Mouse (Mus musculus): Measurements from ENCODE around the gene Sema4a.

Sema4a gene

DNA sequence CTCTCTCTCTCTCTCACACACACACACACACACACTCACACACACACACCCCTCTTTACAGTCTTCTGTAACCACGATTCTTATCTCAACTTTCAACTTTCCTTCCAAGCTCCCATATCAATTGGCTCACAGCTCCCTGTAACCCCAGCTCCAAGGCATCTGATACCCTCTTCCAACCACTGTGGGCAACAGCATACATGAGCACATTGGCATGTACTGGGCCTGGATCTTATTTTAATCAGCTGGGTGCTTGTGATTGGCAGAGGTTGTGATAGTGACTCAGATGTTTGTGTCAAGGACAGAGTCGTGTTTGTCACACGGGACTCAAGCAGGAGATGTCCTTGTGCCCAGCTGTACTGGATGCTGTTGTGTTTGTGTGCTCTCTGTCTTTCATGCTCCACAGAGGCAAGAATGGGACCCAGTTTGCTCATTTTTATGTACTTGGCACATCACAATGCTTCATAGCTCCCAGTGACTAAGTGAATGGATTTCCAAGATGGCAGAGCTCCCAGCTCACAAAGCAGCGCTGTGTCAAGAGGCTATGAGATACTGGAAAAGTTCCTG lies 33.6 kb downstream of the Sema4a start:
- DNase-seq (ENCODE audit: low spot score in 2 of 2), result no peak

DNA sequence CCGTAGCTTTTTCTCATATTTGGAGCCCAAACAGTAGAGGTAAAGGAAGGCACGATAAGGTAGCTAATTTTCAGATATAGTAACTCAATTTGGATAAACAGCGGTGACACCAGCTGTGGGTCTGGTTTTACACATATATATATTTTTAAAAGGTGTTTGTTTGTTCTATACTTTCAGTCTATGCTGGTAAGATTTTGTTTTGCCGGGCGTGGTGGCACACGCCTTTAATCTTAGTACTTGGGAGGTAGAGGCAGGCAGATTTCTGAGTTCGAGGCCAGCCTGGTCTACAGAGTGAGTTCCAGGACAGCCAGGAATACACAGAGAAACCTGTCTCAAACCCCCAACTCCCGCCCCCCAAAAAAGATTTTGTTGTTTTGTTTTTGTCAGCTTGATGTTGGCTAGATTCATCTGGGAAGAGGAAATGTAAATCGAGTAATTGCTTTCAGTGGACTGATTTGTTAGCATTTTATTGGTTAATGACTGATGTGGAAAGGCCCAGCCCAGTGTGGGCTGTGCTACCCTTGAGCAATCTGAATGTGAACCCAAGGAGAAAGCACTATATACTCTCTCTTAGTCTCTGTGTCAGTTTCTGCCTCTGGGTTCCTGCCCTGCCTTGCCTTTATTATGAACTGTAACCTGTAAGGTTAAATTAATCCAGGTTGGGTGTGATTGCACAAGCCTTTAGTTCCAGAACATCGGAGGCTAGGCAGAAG lies 35.1 kb downstream of the Sema4a start:
- no peak for DNase-seq (ENCODE audit: low spot score in 2 of 2)

DNA sequence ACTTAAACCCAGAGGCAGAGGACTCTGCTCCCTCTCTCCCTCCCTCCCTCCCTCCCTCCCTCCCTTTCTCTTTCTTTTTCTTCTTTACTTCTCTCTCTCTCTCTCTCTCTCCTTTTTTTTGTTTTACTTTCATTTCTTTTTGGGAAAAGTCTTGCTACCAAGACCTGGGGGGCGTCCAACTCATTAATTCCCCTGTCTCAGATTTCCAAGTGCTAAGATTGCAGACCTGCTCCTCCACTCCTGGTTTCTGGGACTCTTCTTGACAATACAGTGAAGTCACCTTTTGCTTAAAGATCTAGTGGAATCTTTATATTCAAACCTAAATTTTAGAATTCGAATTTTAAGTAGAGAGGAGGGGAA lies 35.7 kb downstream of the Sema4a start:
- DNase-seq (ENCODE audit: low spot score in 2 of 2), result no peak

DNA sequence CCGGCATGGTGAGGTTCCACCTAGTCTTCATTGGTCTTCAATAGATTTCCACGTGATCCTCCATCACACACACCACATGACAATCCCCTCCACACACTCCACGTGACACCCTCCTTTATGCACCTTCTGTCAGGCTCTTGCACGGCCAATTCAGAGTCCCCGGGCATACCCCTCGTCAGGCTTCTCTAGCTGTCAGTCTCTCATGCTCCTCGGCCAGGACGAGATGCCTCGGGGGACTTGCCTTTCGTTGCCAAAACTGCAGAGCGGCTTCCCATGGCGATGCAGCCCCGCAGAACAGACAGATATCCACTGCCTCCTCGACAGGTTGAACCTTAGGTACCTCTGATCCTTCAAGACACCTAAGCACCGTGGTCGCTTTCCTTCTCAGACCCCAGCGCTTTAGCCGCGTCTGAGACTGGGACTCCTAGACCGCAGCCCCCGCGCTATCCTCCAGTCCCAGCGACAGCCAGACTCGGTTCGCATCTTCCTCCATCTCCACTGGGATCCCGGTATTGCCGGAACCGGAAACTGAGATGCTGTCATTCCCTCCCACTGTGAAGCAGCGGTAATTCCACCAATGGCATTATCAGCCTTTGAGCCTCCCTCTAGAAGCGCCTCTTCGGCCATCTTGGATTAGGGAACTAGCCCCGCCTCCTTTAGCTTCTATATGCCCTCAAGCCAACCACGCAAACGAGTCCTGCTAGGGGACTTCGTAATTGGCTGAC lies 36.2 kb downstream of the Sema4a start, which contains the start of gene Slc25a44:
Slc25a44 (minus strand) TSS at position 535 of the 725 bp plus-strand sequence.
- peak; percentile 89 to 96 for DNase-seq (ENCODE audit: low spot score in 2 of 2)

DNA sequence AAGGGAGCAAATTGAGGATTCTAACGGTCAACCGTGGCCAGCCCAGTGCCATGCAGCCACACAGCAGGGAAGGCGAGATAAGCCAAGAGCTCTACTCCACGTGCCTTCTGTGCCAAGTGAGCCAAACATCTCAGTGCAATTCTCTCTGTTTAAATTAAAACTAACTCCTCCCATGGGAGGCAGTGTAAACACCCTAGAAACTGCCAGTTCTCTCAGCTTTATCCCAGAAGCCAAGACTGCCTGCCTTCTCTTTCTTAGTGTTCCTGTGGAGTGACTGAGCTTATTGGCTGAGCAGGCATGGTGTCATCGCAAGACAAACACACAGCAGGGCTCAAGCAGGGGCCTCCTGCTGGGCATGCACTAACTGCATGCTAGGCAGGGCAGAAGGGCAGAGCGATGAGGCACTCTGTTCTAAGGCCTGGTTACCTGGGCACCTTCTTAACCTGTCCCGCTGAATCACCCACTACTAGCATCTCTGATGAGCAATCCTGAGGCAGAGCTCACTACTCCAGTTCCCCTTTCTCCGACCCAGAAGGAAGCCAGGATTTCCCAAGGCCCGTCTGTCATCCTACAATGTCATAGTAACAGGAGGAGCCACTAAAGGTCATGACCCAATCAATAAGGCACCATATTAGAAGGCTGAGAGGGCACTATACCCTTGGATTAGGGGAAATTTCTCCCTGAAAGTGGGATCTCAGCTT lies 38.8 kb downstream of the Sema4a start:
- peak; percentile 31 to 44 for DNase-seq (ENCODE audit: low spot score in 2 of 2)

DNA sequence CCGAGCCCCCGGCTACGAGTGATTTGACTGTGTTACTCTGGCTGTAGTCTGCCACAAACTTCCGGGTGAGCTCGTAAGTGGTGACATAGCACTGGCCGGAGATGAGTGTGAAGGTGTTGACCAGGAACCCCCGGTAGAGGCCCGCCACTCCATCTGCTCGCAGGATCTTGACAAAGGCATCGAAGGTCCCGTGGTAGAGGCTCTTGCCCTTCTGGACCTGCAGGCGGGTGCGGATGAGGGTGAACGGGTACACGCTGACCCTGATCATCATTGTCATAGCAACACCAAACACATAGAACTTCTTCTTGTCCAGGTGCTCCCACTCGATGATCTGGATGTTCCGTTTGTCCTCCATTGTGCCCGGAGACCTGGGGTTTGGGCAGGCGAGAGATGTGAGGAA lies 40.2 kb downstream of the Sema4a start:
- DNase-seq (ENCODE audit: low spot score in 2 of 2), result no peak

DNA sequence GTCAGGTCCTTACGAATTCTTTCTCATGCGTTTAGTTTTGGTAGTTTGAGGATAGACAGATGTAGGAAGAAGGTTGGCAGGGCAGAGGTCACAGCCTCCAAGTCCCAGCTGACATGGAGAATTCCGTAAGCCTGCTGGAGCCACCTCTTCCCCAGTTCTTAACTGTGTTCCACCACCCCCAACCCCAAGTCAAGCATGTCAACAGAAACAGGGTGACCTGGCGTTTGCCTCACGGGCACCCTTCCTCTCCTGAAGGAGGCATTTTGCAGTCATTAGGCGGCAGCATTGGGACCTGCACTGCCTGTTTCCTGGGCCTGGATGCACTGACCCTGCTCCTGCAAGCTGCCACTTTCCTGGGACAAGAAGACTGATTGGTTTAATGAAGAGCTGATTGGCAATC lies 43.0 kb downstream of the Sema4a start:
- no peak for DNase-seq (ENCODE audit: low spot score in 2 of 2)

DNA sequence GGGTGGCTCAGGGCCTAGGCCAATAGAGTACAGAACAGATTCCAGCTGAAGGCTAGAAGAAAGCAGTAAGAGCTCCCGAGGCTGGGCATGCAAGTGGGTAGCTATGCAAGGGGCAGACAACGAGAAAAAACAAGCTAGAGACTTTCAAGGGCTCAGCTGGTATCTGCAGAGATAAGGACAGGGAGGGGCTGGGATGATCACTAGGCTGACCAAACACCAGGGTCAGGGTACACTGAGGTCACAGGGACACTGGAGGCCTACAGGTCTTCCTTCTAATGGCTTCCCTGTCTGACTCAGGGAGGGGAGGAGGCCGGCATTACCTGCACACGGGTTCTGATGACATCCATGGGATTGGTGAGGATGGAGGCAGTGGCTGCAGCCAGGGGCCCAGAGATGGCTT lies 45.3 kb downstream of the Sema4a start:
- no peak for DNase-seq (ENCODE audit: low spot score in 2 of 2)

DNA sequence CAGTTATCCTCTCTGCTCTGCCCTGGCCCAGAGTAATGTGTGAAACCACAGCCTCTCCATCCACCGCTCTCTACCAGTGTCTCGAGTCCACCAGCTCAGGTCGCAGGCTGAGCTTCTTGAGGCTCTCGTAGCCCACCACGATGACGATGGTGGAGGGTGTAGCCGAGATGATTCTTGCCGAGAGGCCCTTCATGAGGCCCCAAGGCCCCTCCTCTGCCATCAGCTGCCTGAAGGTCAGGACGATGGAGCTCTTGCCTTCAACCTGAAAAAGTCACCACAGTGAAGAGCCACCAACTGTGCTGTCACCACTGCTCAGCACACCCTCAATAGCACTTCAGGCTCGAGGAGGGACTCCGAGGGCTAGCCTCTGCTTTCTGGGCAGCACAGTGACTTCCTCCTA lies 48.3 kb downstream of the Sema4a start:
- no peak for DNase-seq (ENCODE audit: low spot score in 2 of 2)

DNA sequence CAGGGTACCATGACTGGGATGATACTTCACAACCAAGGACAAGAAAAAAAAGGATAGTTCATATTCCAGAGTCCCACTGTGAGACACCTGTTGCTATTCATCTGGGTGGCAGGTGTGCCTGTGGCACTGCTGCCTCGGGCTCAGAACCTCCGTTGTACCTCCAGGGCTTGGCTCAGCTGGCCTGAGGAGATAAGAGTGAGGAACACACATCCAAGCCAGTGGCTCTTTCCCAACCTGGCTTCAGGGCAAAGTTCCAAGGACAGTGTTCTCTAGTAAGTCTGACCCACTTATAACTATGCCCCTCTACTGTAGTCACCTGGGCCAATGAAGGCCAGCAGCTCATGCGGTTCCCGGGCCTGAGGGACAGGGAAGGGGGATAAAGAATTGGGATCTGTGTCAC lies 49.3 kb downstream of the Sema4a start:
- DNase-seq (ENCODE audit: low spot score in 2 of 2), result no peak

DNA sequence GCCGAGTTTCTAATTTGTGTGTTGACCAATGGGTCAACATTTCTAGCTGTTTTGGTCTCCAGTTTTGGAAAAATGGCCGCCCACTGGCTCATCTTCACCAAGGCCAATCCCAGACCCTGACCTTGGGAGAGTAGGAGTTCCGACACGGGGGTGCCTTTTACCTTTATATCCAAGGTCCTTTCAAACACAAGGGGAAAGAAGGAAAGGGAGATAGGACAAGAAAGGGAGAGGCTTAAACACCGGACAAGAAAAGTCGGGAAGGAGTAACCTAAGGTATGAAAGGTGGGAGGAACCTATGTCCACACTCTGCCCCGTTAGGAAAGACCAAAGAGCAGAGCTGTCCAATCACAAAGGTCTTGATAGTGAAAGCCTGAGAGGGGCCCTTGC lies 50.3 kb downstream of the Sema4a start:
- no peak for DNase-seq (ENCODE audit: low spot score in 2 of 2)

DNA sequence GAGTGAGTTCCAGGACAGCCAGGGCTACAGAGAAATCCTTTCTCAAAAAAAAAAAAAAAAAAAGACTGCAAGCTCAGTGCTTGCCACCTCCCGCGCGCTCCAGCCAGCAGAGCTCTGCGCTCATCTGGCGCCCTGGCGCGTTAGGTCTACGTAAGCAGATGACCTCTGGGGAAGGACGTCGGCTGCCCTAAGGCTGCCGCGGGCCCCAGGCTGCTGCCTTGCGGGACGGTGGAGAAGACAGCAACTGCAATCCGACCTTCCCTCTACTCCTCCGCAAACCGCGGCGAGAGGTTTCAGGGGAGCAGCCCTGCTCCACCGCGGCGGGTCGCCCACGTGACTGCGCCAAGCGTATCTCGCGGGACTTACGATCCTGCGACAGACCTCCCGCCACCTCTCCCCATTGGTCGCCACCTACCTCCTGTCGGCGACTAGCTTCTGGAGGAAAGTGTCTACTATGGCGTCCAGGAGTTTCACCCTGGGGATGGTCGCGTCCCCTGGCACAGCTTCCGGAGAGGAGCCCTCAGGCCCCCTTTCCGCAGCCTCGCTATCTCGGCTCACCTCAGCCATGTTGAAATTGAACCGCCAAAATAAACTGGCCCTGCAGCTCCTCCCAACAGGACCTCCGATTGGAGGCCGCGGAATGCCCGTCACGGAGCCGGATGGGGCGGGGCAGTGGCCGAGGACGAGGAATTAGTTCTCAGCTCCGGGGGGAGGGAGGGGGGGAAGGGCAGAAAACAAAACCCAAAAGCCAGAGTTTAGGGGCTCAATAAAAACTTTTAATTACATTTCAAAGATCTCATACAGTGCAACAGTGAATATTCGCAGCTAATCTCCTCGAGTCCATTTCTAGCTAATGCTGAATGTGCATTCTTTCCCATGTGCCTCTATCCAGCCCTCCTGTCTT lies 51.0 kb downstream of the Sema4a start, which contains the start of gene Pmf1:
Pmf1 (minus strand) TSS at position 591 of the 904 bp plus-strand sequence.
- DNase-seq (ENCODE audit: low spot score in 2 of 2), result peak; percentile 89 to 93

DNA sequence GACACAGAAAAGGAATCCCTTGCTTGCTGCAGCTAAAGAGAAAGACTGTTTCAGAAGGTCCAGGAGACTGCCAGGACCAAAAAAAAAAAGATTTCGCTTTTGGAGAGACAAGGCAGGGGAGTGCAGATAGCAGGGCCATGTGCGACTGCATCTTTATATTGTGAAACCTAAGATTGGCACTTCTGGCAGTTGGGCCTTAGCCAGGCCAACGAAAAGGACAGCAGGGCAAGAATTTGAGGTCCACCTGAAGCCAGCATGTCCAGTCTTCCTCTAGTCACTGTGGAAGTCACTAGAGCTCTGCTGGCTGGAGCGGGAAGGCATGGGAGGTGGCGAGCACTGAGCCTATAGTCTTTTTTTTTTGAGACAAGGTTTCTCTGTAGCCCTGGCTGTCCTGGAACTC lies 52.0 kb downstream of the Sema4a start:
- no peak for DNase-seq (ENCODE audit: low spot score in 2 of 2)

DNA sequence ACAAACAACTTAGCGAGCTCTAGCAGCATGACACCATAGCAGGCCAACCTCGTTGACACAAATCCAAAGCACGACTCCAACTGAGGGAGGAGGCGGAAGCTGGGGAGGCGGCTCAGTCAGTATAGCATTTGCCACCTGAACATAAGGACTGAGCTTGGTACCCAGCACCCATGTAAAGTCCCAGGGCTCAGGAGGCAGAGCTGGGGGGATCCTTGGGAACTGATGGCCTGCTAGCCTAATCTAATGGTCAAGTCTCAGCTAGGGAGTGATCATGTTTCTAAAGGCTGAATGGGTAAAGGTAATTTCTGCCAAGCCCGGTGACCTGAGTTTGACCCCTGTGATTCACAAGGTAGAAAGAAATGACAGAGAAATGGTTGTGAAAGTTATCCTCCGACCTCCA lies 53.5 kb downstream of the Sema4a start:
- no peak for DNase-seq (ENCODE audit: low spot score in 2 of 2)

DNA sequence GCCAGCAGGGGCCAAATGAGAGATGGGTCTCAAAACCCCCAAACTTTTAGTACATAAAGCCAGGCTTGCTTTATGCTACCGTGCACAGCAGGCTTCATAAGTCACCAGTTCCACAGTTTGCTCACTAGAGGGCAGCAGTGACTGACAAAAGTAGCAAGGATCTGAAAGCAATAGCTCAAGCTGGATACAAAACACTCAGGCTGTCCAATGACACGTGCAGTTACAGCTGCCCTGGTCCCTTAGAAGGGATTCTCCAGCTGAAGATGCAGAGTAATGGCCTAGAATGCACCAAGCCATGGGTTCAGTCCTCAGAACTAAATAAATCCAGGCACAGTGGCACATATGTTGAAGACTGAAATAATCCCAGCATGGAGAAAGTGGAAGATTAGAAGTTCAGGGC lies 53.9 kb downstream of the Sema4a start:
- DNase-seq (ENCODE audit: low spot score in 2 of 2), result peak; percentile 56 to 77

DNA sequence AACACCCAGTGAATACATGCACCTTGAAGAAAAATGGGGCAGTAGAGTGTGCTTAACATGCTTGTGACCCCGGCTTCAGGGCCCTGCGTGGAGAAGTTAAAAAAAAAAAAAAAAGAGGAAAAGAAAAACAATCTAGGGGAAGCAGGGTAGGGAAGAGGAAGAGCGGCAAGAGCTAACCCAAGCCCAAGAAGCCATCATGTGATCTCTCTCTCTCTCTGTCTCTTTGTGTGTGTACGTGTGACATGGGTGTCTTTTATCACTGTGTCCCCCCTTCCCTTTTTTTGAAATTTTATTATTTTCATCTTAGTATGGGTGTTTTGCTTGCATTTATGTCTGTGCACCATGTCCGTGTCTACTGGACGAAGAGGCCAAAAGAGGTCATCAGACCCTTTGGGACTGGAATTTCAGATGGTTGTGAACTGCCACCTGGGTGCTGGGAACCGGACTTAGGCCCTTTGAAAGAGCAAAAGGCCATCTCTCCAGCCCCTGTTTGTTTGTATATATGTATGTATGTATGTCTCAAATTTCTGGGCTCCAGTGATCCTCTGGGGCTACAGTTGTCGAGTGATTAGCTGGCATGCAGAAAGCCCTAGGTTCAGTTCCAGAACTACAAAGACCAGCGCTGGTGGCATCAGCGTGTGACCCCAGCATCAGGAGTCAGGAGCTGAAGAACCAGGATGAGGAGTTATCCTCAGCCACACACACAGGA lies 57.3 kb downstream of the Sema4a start:
- no peak for DNase-seq (ENCODE audit: low spot score in 2 of 2)

DNA sequence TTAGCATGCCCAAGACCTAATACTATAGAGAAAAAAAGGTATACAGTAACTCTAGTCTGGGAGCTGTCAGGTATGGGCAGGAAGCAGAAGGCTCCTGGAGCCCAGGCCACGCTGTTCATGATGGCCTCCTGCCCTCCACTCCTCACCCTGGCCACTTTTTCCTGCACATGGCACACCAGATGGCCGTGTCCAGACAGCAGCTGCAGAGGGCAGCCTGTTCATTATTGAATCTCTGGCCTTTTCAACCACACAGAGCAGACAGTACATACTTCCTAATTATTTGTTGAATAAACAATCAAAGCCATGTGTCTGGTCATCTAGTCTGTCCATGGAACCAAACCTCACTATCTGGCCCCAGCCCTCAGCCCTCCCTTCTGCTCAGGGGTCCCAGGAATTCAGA lies 62.3 kb downstream of the Sema4a start:
- no peak for DNase-seq (ENCODE audit: low spot score in 2 of 2)

DNA sequence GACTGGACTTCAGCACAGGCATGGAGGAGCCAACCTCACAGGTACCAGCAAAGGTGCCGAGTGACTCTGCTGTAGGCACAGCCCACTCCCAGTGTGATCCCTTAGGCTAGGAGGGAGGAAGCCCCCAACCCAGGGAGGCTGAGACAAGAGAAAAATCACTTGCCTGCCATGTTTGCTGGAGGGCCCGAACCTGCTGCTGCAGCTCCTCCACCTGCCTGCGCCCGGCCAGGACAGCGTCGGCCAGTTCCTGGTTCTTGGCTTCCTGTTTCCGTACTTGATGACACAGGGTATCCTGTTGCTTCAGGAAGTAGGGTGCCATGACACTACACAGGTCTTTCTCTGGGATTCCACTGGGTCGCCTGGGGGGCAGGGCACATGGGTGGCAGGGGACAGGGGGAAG lies 65.2 kb downstream of the Sema4a start:
- no peak for DNase-seq (ENCODE audit: low spot score in 2 of 2)

DNA sequence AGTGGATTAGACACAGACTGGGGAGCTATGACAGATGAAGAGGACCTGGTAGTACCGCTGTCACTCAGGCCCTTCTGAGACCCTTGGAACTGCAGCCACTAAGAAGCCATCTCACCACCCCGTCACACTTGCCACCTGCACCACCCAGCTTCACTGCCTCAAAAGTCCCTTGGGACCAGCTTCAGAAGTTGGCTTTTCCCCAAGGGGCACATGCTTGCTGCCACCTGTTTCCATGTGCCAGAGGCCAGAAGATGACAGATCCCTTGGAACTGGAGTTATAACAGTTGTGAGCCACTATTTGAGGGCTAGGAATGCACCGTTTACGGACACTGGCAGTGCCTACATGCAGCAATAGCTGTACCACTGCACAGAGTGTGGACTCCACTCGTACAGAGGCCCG lies 65.7 kb downstream of the Sema4a start:
- DNase-seq (ENCODE audit: low spot score in 2 of 2), result no peak

DNA sequence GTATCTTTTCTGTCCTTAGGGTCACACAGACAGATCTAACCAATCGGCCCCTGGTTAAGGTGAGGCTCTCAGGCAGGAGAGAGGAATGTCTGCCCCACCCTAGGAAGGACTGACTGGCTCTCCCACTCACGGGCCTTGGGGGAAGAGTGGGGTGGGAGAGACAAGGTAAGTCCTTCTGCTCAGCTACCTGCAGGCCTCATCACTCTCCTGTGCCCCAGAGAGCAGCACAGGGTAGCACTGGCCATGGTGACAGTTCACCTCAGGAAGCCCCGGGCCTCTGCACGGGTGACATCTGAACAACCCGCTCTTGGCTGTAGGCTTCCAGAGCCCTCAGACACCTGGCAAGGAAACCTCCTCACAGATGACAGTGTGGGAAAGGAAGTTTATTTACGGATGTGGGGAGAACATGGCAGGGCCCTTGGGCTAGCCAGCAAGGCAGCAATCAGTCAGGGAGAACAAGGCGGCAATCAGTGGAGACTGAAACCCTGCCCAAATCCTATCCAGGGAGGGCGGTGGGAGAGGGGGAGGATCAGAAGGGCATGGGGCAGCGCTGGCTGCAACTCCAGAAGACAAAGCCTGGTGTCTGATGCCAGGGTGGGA lies 67.1 kb downstream of the Sema4a start:
- DNase-seq (ENCODE audit: low spot score in 2 of 2), result no peak
